Mouse (Mus musculus): ENCODE measurements at regions not wholly inside any gene's neighbourhood (a gene's known extent, or its start where the extent isn't known, plus 50 kb on each side); places are given as distances from the start of the nearest gene placed in this dataset.

- no peaks in the 10 kb centered on the region for H3K36me3 ChIP-seq (ENCODE audit: control insufficient read depth, insufficient read depth, low read length)
- 74% methylated on average over 15 of the region's 15 CpGs for WGBS
Measured at GRCm38 (mm10) chr13:69867296-69868065, 65.3 kb downstream of the Med10 start.

DNA sequence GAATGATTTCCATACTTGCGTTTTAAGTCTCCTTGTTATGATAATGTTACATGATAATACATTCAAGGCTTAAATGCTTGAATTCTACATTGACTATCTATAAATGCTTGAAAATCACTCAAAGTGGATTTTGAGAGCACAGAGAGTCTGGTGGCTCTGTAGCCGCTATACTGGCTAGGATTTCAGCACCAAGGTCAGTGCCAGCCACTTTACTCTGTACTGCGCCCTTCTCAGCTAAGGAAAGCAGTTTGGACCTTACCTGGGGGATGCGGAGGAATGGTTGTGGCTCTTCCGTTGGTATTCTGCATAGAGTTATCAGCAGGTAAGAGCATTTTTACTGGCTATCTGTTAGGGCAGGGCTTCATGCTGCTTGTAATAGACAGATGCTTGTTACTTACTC is 94.3 kb downstream of the Med10 start:
- no peak overlapping the region for H3K9ac ChIP-seq (ENCODE audit: low read length)
- H3K4me3 ChIP-seq (ENCODE audit: low read length), result no peak overlapping the region
- H3K27ac ChIP-seq (ENCODE audit: low read length), result no peak overlapping the region
- no peak overlapping the region for H3K4me2 ChIP-seq (ENCODE audit: low read depth, low read length)
- H3K27me3 ChIP-seq (ENCODE audit: control insufficient read depth, insufficient read depth, low read depth, low read length), result no peaks in the 10 kb centered on the region
- no peaks in the 10 kb centered on the region for H3K4me1 ChIP-seq (replicated peaks; ENCODE audit: control insufficient read depth, insufficient read depth, low read length)
- no peak for ATAC-seq (ENCODE audit: low read depth)
- WGBS, result 16% methylated on average over 5 of the region's 5 CpGs
- no peaks in the 10 kb centered on the region for H3K36me3 ChIP-seq (ENCODE audit: control insufficient read depth, insufficient read depth, low read length)
- no peaks in the 10 kb centered on the region for H3K9me3 ChIP-seq (ENCODE audit: control insufficient read depth, low read length)

More at GRCm38 (mm10) chr13:69867296-69868065, 65.3 kb downstream of the Med10 start:
- no peak overlapping the region for H3K27ac ChIP-seq (ENCODE audit: low read length)
- H3K4me3 ChIP-seq (ENCODE audit: low read length), result no peak overlapping the region
- no peak overlapping the region for H3K9ac ChIP-seq (ENCODE audit: low read length)
- H3K4me2 ChIP-seq (ENCODE audit: low read depth, low read length), result no peak overlapping the region
- H3K4me1 ChIP-seq (replicated peaks; ENCODE audit: control insufficient read depth, insufficient read depth, low read length), result no peaks in the 10 kb centered on the region
- no peak for ATAC-seq (ENCODE audit: low read depth)
- no peaks in the 10 kb centered on the region for H3K27me3 ChIP-seq (ENCODE audit: control insufficient read depth, insufficient read depth, low read depth, low read length)
- H3K9me3 ChIP-seq (ENCODE audit: control insufficient read depth, low read length), result no peaks in the 10 kb centered on the region

- Histone ChIP-seq H3K27me3 (ENCODE audit: control insufficient read depth, insufficient read depth, low read depth, low read length) (no peaks in the 10 kb centered on the region), H3K36me3 (ENCODE audit: control insufficient read depth, insufficient read depth, low read length) (no peaks in the 10 kb centered on the region), H3K4me1 (replicated peaks; ENCODE audit: control insufficient read depth, insufficient read depth, low read length) (no peaks in the 10 kb centered on the region), H3K4me2 (ENCODE audit: low read depth, low read length) (no peak overlapping the region), H3K9me3 (ENCODE audit: control insufficient read depth, low read length) (no peaks in the 10 kb centered on the region), H3K27ac (ENCODE audit: low read length) (no peak overlapping the region), H3K9ac (ENCODE audit: low read length) (no peak overlapping the region), H3K4me3 (ENCODE audit: low read length) (no peak overlapping the region)
- ATAC-seq (ENCODE audit: low read depth), result no peak
Measured at GRCm38 (mm10) chr13:69901139-69901538, 98.9 kb downstream of the Med10 start.

DNA sequence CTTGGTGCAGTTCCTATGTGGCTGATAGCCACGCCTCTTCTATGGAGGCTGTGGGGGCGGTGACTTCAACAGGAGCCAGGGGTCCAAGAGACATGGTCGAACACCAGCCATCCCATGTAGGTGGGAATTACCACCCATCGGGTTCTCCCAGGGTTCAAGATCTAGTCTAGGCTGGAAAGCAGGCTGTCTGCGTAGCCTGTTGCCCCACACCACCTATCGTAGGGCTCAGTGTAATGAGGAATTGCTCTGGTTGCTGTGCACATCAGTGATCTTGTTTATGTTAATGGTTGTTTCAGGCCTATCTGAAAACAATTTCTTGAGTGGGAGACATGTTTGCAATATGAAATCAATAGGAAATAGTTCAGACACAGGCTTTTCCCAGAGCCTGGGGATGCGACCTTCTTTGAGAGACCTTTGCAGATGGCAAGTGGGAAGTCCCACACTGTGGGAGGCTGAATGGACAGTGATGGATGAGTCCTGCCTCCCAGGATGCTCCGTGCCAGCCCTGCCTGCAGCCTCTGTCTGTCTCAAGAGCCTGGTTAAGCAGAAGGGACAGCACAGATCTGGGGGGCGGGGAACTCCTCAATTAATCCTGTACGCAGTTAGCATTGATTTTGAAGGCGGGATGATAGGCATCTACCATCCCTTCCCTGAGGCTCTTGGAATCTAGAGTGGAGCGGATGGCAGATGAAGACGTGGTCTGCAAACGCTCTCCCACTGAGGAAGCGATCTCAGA is 104.8 kb downstream of the Med10 start:
- WGBS, result 51% methylated on average over 15 of the region's 15 CpGs
- no peak overlapping the region for H3K4me2 ChIP-seq (ENCODE audit: low read depth, low read length)
- H3K9ac ChIP-seq (ENCODE audit: low read length), result no peak overlapping the region
- no peak for ATAC-seq (ENCODE audit: low read depth)
- no peaks in the 10 kb centered on the region for H3K36me3 ChIP-seq (ENCODE audit: control insufficient read depth, insufficient read depth, low read length)
- no peak overlapping the region for H3K4me3 ChIP-seq (ENCODE audit: low read length)
- no peak overlapping the region for H3K27ac ChIP-seq (ENCODE audit: low read length)
- no peaks in the 10 kb centered on the region for H3K9me3 ChIP-seq (ENCODE audit: control insufficient read depth, low read length)
- no peaks in the 10 kb centered on the region for H3K27me3 ChIP-seq (ENCODE audit: control insufficient read depth, insufficient read depth, low read depth, low read length)
- H3K4me1 ChIP-seq (replicated peaks; ENCODE audit: control insufficient read depth, insufficient read depth, low read length), result no peaks in the 10 kb centered on the region

- Histone ChIP-seq H3K36me3 (ENCODE audit: control insufficient read depth, insufficient read depth, low read length) (no peaks in the 10 kb centered on the region), H3K4me2 (ENCODE audit: low read depth, low read length) (no peak overlapping the region), H3K27me3 (ENCODE audit: control insufficient read depth, insufficient read depth, low read depth, low read length) (no peaks in the 10 kb centered on the region), H3K4me3 (ENCODE audit: low read length) (no peak overlapping the region), H3K9me3 (ENCODE audit: control insufficient read depth, low read length) (no peaks in the 10 kb centered on the region), H3K27ac (ENCODE audit: low read length) (no peak overlapping the region), H3K4me1 (replicated peaks; ENCODE audit: control insufficient read depth, insufficient read depth, low read length) (no peaks in the 10 kb centered on the region), H3K9ac (ENCODE audit: low read length) (no peak overlapping the region)
- 55% methylated on average over 3 of the region's 3 CpGs for WGBS
- no peak for ATAC-seq (ENCODE audit: low read depth)
Measured at GRCm38 (mm10) chr13:69915796-69916195, 113.6 kb downstream of the Med10 start.

DNA sequence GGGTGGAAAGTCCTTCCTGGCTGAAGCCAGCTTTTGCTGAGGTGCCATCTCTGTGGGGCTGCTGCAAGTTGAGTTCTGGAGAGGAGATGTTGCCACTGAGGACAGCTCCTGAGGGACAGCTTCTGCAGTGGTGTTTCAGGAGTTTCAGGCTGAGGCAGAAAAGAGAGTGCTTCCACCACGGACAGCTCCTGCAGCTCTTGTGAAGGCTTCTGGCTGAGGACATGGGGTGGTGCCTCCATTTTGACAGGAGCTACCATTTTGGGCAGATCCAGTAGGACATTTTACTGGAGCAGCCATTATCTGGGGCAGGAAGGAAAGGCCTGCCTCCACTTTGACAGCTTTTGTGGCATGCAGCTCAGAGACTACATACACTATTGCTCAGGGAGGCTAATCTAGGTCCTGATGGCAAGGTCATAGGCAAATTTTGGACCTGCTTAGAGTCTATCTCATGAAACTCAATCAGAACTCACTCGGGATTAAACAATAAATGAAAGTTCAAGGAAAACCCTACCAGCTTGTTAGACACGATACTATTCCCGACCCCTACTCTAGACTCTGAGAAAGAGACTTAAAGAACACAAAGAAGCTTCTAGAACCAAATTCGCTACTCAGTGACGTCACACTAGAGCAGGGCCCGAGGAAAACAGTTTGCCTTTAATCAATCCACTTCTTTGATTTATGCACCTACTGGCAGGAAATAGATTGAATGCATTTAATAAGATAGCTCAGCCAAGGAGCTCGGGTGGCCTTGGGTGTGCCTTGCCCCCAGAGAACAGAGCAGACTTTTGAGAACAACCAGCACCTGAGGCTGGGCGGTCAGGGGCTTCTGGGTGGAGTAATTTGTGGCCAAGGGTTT is 130.7 kb downstream of the Med10 start:
- no peaks in the 10 kb centered on the region for H3K4me1 ChIP-seq (replicated peaks; ENCODE audit: control insufficient read depth, insufficient read depth, low read length)
- no peak overlapping the region for H3K4me3 ChIP-seq (ENCODE audit: low read length)
- H3K36me3 ChIP-seq (ENCODE audit: control insufficient read depth, insufficient read depth, low read length), result no peaks in the 10 kb centered on the region
- WGBS, result 69% methylated on average over 9 of the region's 9 CpGs
- no peak overlapping the region for H3K27ac ChIP-seq (ENCODE audit: low read length)
- ATAC-seq (ENCODE audit: low read depth), result no peak
- no peaks in the 10 kb centered on the region for H3K27me3 ChIP-seq (ENCODE audit: control insufficient read depth, insufficient read depth, low read depth, low read length)
- H3K4me2 ChIP-seq (ENCODE audit: low read depth, low read length), result no peak overlapping the region
- H3K9ac ChIP-seq (ENCODE audit: low read length), result no peak overlapping the region
- H3K9me3 ChIP-seq (ENCODE audit: control insufficient read depth, low read length), result no peaks in the 10 kb centered on the region

- 65% methylated on average over 6 of the region's 6 CpGs for WGBS
- H3K4me2 ChIP-seq (ENCODE audit: low read depth, low read length), result no peak overlapping the region
Measured at GRCm38 (mm10) chr13:69933551-69933845, 131.3 kb downstream of the Med10 start.

GRCm38 (mm10) chr13:69939791-69940190 is 137.6 kb downstream of the Med10 start:
- no peak for ATAC-seq (ENCODE audit: low read depth)
- Histone ChIP-seq H3K9ac (ENCODE audit: low read length) (no peak overlapping the region), H3K36me3 (ENCODE audit: control insufficient read depth, insufficient read depth, low read length) (no peaks in the 10 kb centered on the region), H3K4me3 (ENCODE audit: low read length) (no peak overlapping the region), H3K27me3 (ENCODE audit: control insufficient read depth, insufficient read depth, low read depth, low read length) (no peaks in the 10 kb centered on the region), H3K27ac (ENCODE audit: low read length) (no peak overlapping the region), H3K4me2 (ENCODE audit: low read depth, low read length) (no peak overlapping the region), H3K4me1 (replicated peaks; ENCODE audit: control insufficient read depth, insufficient read depth, low read length) (no peaks in the 10 kb centered on the region), H3K9me3 (ENCODE audit: control insufficient read depth, low read length) (no peaks in the 10 kb centered on the region)
- WGBS, result 83% methylated on average over 4 of the region's 4 CpGs

More at GRCm38 (mm10) chr13:69933551-69933845, 131.3 kb downstream of the Med10 start:
- no peaks in the 10 kb centered on the region for H3K4me1 ChIP-seq (replicated peaks; ENCODE audit: control insufficient read depth, insufficient read depth, low read length)
- no peak overlapping the region for H3K9ac ChIP-seq (ENCODE audit: low read length)
- no peaks in the 10 kb centered on the region for H3K9me3 ChIP-seq (ENCODE audit: control insufficient read depth, low read length)
- H3K36me3 ChIP-seq (ENCODE audit: control insufficient read depth, insufficient read depth, low read length), result no peaks in the 10 kb centered on the region
- no peak for ATAC-seq (ENCODE audit: low read depth)
- no peak overlapping the region for H3K27ac ChIP-seq (ENCODE audit: low read length)
- H3K27me3 ChIP-seq (ENCODE audit: control insufficient read depth, insufficient read depth, low read depth, low read length), result no peaks in the 10 kb centered on the region
- no peak overlapping the region for H3K4me3 ChIP-seq (ENCODE audit: low read length)

DNA sequence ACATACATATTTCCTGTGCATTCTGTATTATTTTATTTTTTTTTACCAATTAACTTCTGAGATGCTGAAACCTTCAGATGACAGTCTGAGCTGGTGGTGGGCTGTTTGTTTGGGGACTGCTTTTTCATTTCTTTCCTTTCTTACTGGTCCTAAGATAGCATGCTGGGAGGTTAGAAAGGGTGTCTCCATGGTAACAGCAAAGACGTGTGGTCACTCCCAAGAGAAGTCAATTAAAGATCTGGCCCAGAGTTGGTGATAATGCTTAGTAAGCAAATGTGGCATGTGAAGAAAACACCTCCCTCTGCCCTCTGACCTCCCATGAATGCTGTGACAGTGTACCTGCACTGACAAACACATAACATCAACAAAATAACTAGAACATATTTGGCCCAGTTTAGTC is 142.5 kb downstream of the Med10 start:
- Histone ChIP-seq H3K27ac (ENCODE audit: low read length) (no peak overlapping the region), H3K4me3 (ENCODE audit: low read length) (no peak overlapping the region), H3K4me1 (replicated peaks; ENCODE audit: control insufficient read depth, insufficient read depth, low read length) (no peaks in the 10 kb centered on the region), H3K9me3 (ENCODE audit: control insufficient read depth, low read length) (no peaks in the 10 kb centered on the region), H3K4me2 (ENCODE audit: low read depth, low read length) (no peak overlapping the region), H3K9ac (ENCODE audit: low read length) (no peak overlapping the region), H3K27me3 (ENCODE audit: control insufficient read depth, insufficient read depth, low read depth, low read length) (no peaks in the 10 kb centered on the region), H3K36me3 (ENCODE audit: control insufficient read depth, insufficient read depth, low read length) (no peaks in the 10 kb centered on the region)
- no peak for ATAC-seq (ENCODE audit: low read depth)
- 13% methylated on average over 1 of the region's 1 CpGs for WGBS

Measured in lung, embryonic 16.5 days (tissue).